Mouse (Mus musculus): ENCODE measurements around the gene Cav2. TPM values are rescaled to one million over a fixed set of nuclear protein-coding genes. Genes with fewer than 3 reads are reported as not detected.
A peak's percentile ranks its signal among the peaks of the same experiment; 100 is the strongest.

Cav2 gene
- polyA plus RNA-seq (2015; fragmentation: Nextera tagmentation; extraction: Ambion mirVana): 38.1 and 40.9 TPM in 2 replicates

DNA sequence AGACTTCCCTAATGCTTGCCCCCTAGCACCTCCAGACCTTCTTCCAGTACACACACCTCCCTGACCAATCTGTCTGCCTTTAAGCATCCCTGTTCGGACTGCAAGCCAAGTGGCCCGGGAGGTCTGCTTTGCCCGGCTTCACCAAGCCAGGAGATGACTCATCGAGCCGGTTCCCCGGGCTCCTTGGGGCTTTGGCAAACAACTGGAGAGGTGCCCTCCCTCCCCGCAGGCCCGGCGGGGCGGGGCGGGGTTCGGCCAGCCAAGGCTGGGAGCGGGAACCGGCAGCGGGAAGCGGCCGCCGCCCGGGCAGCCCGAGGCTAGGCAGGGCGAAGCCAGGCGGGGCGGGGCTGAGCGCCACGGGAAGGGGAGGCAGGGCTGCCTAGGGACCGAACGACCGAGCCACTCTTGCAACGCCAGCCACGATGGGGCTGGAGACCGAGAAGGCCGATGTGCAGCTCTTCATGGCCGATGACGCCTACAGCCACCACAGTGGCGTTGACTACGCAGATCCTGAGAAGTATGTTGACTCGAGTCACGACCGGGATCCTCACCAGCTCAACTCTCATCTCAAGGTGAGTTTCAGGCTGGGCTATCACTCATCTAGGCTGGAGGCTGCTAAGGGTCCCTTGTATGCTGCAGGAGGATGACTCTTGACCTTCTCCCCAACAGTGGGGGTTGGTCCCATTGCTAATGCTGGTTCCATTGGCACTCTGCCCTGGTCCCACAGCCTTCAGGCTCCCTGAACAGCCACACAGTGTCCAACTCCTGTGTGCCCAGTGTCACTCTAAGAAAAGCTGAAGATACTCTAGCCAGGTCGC, at the start of gene Cav2:
TSS of gene Cav2 (plus strand) at position 247 of the 818 bp plus-strand sequence.
- H3K27me3 ChIP-seq (ENCODE audit: insufficient read depth, low read length): no peaks in the 10 kb centered on the region; the same call in 1 of the 2 replicates
- WGBS: under 1% methylated on average over 38 of the region's 40 CpGs
- H3K4me2 ChIP-seq (replicated peaks; ENCODE audit: low read depth, low read length): peak within 1 kb of the TSS; percentile 77
- peak within 1 kb of the TSS; percentile 75 for H3K9ac ChIP-seq (replicated peaks; ENCODE audit: low read length)
- peak; percentile 95 for ATAC-seq (ENCODE audit: low FRiP score, low TSS enrichment)
- no peaks in the 10 kb centered on the region for H3K36me3 ChIP-seq (ENCODE audit: insufficient read depth, low read length)
- H3K4me1 ChIP-seq (ENCODE audit: insufficient read depth, low read length): peaks cover 15% of the 10 kb centered on the region
- H3K9me3 ChIP-seq (ENCODE audit: low read length): no peaks in the 10 kb centered on the region
- peak within 1 kb of the TSS; percentile 90 for H3K27ac ChIP-seq (ENCODE audit: low read length)
- H3K4me3 ChIP-seq (ENCODE audit: low read length): peak within 1 kb of the TSS; percentile 56

DNA sequence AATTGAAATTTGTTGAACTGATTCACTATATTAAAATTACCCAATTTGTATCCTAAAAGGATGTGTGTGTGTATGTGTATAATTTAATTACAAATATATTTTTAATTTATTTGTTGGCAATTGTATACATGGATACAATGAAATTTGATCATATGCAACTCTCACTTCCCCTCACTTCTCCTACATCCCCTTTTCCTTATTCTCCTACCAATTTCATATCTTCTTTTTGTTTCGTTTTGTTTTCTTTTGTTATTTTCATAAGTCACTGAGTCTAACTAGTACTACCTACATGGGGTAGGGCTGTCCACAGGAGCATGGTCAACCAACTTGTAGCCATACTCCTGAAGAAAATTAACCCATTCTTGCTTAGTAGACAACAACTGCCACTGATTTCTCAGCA, 41.3 kb upstream of the Cav2 start:
- Histone ChIP-seq H3K4me1 (ENCODE audit: insufficient read depth, low read length) (no peaks in the 10 kb centered on the region), H3K9ac (replicated peaks; ENCODE audit: low read length) (no peak overlapping the region), H3K36me3 (ENCODE audit: insufficient read depth, low read length) (no peaks in the 10 kb centered on the region), H3K27me3 (ENCODE audit: insufficient read depth, low read length) (no peaks in the 10 kb centered on the region), H3K9me3 (ENCODE audit: low read length) (no peaks in the 10 kb centered on the region), H3K4me3 (ENCODE audit: low read length) (no peak overlapping the region), H3K4me2 (replicated peaks; ENCODE audit: low read depth, low read length) (no peak overlapping the region), H3K27ac (ENCODE audit: low read length) (no peak overlapping the region)
- 85% methylated on average over 1 of the region's 1 CpGs for WGBS
- no peak for ATAC-seq (ENCODE audit: low FRiP score, low TSS enrichment)

DNA sequence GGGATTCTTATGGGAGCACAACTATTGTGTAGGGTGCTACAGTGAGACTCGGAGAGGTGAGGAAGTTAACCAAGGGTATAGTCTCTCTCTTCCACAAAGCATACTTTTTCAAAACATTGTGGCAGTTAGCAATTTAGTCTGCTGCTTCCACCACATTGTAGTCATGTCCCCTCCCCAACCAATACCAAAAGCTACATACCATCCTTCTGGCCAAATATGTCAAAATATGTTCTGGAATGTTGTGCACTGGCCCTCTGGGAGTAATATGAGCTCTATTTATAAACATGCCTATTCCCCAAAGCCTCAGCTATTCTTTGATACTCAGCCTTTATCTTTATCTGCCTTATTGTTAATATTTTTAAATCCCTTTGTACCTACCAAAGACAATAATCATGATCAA, 40.0 kb upstream of the Cav2 start:
- Histone ChIP-seq H3K27me3 (ENCODE audit: insufficient read depth, low read length) (no peaks in the 10 kb centered on the region), H3K4me3 (ENCODE audit: low read length) (no peak overlapping the region), H3K4me2 (replicated peaks; ENCODE audit: low read depth, low read length) (no peak overlapping the region), H3K36me3 (ENCODE audit: insufficient read depth, low read length) (no peaks in the 10 kb centered on the region), H3K9me3 (ENCODE audit: low read length) (no peaks in the 10 kb centered on the region), H3K9ac (replicated peaks; ENCODE audit: low read length) (no peak overlapping the region), H3K4me1 (ENCODE audit: insufficient read depth, low read length) (no peaks in the 10 kb centered on the region), H3K27ac (ENCODE audit: low read length) (no peak overlapping the region)
- 86% methylated on average over 1 of the region's 1 CpGs for WGBS
- no peak for ATAC-seq (ENCODE audit: low FRiP score, low TSS enrichment)

DNA sequence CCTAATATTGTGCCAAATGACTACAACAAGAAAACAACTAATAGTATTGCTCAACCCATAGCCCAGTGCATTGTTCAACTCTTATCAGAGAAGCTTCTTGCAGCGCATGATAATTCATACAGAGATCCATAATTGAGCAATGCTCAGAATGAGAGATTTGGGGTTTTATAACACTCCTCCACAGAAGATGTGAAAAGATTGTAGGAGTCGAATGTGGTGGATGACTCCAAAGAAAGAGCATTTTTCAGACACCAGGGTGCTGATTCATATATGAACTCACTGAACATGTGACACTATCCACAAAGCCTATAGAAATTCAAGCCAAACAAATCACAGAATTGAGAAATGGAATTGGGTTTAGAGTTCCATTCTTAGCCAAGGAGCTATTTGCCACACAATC, 34.0 kb upstream of the Cav2 start:
- WGBS: 93% methylated on average over 2 of the region's 2 CpGs
- H3K27ac ChIP-seq (ENCODE audit: low read length): no peak overlapping the region
- no peak overlapping the region for H3K4me3 ChIP-seq (ENCODE audit: low read length)
- no peaks in the 10 kb centered on the region for H3K27me3 ChIP-seq (ENCODE audit: insufficient read depth, low read length)
- no peaks in the 10 kb centered on the region for H3K36me3 ChIP-seq (ENCODE audit: insufficient read depth, low read length)
- no peak for ATAC-seq (ENCODE audit: low FRiP score, low TSS enrichment)
- no peak overlapping the region for H3K9ac ChIP-seq (replicated peaks; ENCODE audit: low read length)
- H3K4me2 ChIP-seq (replicated peaks; ENCODE audit: low read depth, low read length): no peak overlapping the region
- no peaks in the 10 kb centered on the region for H3K9me3 ChIP-seq (ENCODE audit: low read length)
- H3K4me1 ChIP-seq (ENCODE audit: insufficient read depth, low read length): no peaks in the 10 kb centered on the region

DNA sequence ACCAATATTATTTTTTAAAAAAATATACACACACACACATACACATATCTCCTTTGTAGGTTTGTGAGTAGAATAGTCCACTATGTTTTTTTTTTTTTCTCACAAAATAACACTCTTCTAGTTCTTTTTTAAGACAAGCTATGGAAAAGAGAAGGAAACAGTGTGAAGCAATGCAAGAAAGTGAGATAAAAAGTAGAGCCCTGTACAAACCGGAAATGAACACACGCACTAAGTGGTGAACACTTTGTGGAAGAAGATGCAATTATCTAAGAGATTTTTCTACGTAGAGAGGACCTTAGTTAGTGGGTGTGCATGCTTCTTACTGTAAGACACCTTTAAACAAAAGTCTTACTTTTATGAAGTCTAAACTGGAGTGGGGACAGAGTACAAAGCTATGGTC, 33.3 kb upstream of the Cav2 start:
- Histone ChIP-seq H3K27me3 (ENCODE audit: insufficient read depth, low read length) (no peaks in the 10 kb centered on the region), H3K36me3 (ENCODE audit: insufficient read depth, low read length) (no peaks in the 10 kb centered on the region), H3K9me3 (ENCODE audit: low read length) (no peaks in the 10 kb centered on the region), H3K4me2 (replicated peaks; ENCODE audit: low read depth, low read length) (no peak overlapping the region), H3K27ac (ENCODE audit: low read length) (no peak overlapping the region), H3K9ac (replicated peaks; ENCODE audit: low read length) (no peak overlapping the region), H3K4me3 (ENCODE audit: low read length) (no peak overlapping the region), H3K4me1 (ENCODE audit: insufficient read depth, low read length) (no peaks in the 10 kb centered on the region)
- no peak for ATAC-seq (ENCODE audit: low FRiP score, low TSS enrichment)
- WGBS: 92% methylated on average over 3 of the region's 3 CpGs

DNA sequence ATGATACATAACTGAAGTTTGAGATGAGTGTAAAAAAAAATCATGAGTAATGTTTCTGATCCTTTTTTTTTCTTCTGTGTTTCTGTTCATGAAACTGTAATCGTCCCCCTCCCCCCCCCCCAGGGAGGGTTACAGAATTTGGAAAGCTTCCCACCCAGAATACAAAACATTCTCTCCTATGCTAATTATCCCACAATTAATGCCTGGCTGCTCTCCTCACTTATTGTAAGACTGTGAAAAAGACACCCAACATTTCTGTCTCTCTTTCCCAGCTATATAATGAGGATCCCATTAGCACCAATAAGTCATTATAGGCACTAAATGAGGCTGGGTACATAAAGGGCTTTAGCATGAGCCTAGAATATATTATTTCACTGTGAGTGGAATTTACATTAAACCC, 32.7 kb upstream of the Cav2 start:
- Histone ChIP-seq H3K27me3 (ENCODE audit: insufficient read depth, low read length) (no peaks in the 10 kb centered on the region), H3K27ac (ENCODE audit: low read length) (no peak overlapping the region), H3K4me2 (replicated peaks; ENCODE audit: low read depth, low read length) (no peak overlapping the region), H3K4me1 (ENCODE audit: insufficient read depth, low read length) (no peaks in the 10 kb centered on the region), H3K4me3 (ENCODE audit: low read length) (no peak overlapping the region), H3K9me3 (ENCODE audit: low read length) (no peaks in the 10 kb centered on the region), H3K9ac (replicated peaks; ENCODE audit: low read length) (no peak overlapping the region), H3K36me3 (ENCODE audit: insufficient read depth, low read length) (no peaks in the 10 kb centered on the region)
- 38% methylated on average over 1 of the region's 1 CpGs for WGBS
- no peak for ATAC-seq (ENCODE audit: low FRiP score, low TSS enrichment)

DNA sequence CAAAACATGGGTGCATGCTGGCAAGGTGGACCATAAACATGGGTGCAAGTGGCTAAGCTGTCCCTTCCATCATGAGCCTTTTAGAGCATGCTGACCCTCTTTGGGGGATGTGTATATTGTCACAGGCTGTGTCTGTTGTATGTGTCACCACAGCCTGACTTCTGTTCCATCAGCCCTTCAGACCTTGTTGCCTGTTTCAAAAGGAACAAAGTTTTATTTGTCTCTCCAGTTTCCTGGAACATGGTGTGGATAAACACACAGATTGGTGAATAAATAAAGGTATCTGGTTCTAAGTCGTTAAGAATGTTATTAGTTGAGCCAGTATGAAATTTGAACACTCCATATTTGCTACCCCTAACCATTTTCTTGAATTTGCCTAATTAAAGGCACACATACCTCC, 29.0 kb upstream of the Cav2 start:
- Histone ChIP-seq H3K4me3 (ENCODE audit: low read length) (no peak overlapping the region), H3K36me3 (ENCODE audit: insufficient read depth, low read length) (no peaks in the 10 kb centered on the region), H3K4me2 (replicated peaks; ENCODE audit: low read depth, low read length) (no peak overlapping the region), H3K4me1 (ENCODE audit: insufficient read depth, low read length) (no peaks in the 10 kb centered on the region), H3K27ac (ENCODE audit: low read length) (no peak overlapping the region), H3K27me3 (ENCODE audit: insufficient read depth, low read length) (no peaks in the 10 kb centered on the region), H3K9me3 (ENCODE audit: low read length) (no peaks in the 10 kb centered on the region), H3K9ac (replicated peaks; ENCODE audit: low read length) (no peak overlapping the region)
- 45% methylated on average over 1 of the region's 1 CpGs for WGBS
- ATAC-seq (ENCODE audit: low FRiP score, low TSS enrichment): no peak

DNA sequence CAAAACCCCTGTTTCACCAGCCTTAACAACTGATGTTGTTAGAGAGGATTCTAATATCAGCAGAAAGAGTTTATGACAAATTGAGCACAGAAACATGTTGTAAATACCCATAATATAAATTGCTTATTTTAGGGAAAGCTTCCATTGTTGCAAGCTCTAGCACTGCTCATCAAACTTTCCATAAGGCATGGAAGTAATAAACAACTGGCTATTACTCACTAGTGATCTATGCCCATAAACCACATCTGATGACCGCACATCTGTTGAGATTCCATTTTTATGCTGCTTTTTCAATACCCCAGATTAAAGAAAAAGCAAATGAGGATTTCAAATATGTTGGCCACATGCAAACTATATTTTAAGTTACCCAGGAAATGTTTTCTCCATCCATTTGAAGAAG, 22.8 kb upstream of the Cav2 start:
- no peak overlapping the region for H3K9ac ChIP-seq (replicated peaks; ENCODE audit: low read length)
- no peak for ATAC-seq (ENCODE audit: low FRiP score, low TSS enrichment)
- 98% methylated on average over 1 of the region's 1 CpGs for WGBS
- no peaks in the 10 kb centered on the region for H3K36me3 ChIP-seq (ENCODE audit: insufficient read depth, low read length)
- H3K4me2 ChIP-seq (replicated peaks; ENCODE audit: low read depth, low read length): no peak overlapping the region
- no peaks in the 10 kb centered on the region for H3K27me3 ChIP-seq (ENCODE audit: insufficient read depth, low read length)
- H3K9me3 ChIP-seq (ENCODE audit: low read length): no peaks in the 10 kb centered on the region
- no peaks in the 10 kb centered on the region for H3K4me1 ChIP-seq (ENCODE audit: insufficient read depth, low read length)
- H3K4me3 ChIP-seq (ENCODE audit: low read length): no peak overlapping the region
- no peak overlapping the region for H3K27ac ChIP-seq (ENCODE audit: low read length)

DNA sequence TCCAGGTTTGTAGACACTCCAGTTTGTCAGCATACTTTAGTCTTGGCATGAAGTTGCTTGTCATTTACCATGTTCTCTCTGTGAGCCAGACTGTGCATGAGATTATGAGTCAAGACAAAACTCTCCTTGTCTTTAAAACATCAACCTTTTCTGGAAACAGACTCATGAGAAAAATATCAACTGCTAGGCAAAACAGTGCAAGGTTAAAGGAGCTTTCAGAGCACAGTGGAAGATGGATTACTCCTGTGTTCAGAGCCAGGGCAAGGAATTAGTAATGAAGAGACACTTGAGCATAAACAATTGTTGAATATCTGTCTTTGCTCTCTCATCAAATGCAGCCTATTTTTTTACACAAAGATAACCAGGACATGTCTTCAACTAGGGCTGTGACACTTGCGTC, 22.1 kb upstream of the Cav2 start:
- Histone ChIP-seq H3K9me3 (ENCODE audit: low read length) (no peaks in the 10 kb centered on the region), H3K4me1 (ENCODE audit: insufficient read depth, low read length) (no peaks in the 10 kb centered on the region), H3K4me3 (ENCODE audit: low read length) (no peak overlapping the region), H3K27me3 (ENCODE audit: insufficient read depth, low read length) (no peaks in the 10 kb centered on the region), H3K36me3 (ENCODE audit: insufficient read depth, low read length) (no peaks in the 10 kb centered on the region), H3K9ac (replicated peaks; ENCODE audit: low read length) (no peak overlapping the region), H3K27ac (ENCODE audit: low read length) (no peak overlapping the region), H3K4me2 (replicated peaks; ENCODE audit: low read depth, low read length) (no peak overlapping the region)
- WGBS: 94% methylated on average over 1 of the region's 1 CpGs
- ATAC-seq (ENCODE audit: low FRiP score, low TSS enrichment): no peak

DNA sequence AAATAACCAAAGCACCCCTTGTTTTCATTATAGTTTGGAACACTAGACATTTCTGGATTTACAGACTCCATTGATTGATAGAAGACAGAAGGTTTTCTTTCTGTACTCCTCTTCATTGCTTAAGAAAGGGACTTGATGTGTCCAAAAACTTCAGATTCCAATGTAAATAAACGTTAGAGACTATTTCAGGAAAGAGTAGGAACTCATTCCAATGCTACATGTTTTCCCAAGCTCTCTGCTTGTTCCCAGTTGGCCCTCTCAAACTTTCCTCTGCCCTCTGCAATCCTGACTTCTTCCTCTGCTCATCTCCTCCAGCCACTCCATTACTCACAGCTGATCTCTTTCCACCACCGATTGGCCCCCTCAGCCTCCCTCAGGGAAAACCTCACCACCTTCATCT, 18.2 kb upstream of the Cav2 start:
- no peaks in the 10 kb centered on the region for H3K9me3 ChIP-seq (ENCODE audit: low read length)
- no peak for ATAC-seq (ENCODE audit: low FRiP score, low TSS enrichment)
- no peak overlapping the region for H3K27ac ChIP-seq (ENCODE audit: low read length)
- no peaks in the 10 kb centered on the region for H3K27me3 ChIP-seq (ENCODE audit: insufficient read depth, low read length)
- no peak overlapping the region for H3K4me2 ChIP-seq (replicated peaks; ENCODE audit: low read depth, low read length)
- no peak overlapping the region for H3K9ac ChIP-seq (replicated peaks; ENCODE audit: low read length)
- 37% methylated on average over 2 of the region's 2 CpGs for WGBS
- no peak overlapping the region for H3K4me3 ChIP-seq (ENCODE audit: low read length)
- no peaks in the 10 kb centered on the region for H3K36me3 ChIP-seq (ENCODE audit: insufficient read depth, low read length)
- H3K4me1 ChIP-seq (ENCODE audit: insufficient read depth, low read length): 0 out of 2 replicates have a peak, but pooled peaks cover 3% of the 10 kb centered on the region

All from kidney, embryonic 16.5 days (tissue).